Mouse (Mus musculus) 3134 (cell line): ENCODE data around the gene Sox6.
A peak's percentile ranks its signal among the peaks of the same experiment; 100 is the strongest.

Experiments used
- DNase-seq: peaks from one replicate; pipeline ENCODE4 v3.0.0-alpha.2; 2011; ENCODE audit warnings: low spot score; ENCODE audit not compliant: insufficient read length; ENCODE audit errors: extremely low read depth

Gene Sox6

DNA sequence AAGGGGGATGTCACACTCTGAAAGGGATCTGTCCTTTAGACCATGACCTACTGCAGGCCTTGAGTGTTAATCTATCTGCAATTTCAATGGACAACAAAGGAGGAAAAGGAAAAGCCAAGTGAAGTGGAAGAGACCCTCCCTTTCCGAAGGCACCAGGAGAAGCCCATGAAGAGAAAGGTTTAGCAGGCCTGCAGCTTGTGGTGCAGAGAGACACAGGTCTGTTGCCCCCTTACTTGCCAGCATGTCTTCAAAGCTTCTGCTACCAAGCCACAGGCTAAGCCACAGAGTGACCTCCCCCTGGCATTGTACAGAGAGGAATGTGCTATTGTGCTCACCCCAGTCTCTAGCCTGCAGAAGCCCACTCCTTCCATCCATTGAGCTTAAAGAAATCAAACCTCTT is 135.2 kb downstream of the Sox6 start:
- no peak for DNase-seq

DNA sequence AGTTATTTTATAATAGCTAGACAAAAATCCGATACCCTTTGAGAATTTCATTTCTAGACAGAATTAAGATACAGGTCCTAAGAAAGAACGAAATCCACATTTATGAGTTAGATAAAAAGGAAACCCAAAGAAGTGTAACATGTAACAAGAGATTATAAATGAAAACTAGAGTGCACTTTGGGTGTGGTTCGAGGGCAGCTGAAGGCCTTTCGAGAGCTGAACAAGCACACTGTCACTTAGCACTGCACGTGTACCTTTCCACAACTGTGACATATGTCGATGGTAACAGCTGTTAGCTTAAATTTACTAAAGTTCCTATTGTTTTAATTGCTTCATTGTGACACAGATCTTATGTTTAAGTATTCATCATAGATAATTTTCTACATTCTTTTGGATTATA is 142.8 kb downstream of the Sox6 start:
- DNase-seq: no peak

DNA sequence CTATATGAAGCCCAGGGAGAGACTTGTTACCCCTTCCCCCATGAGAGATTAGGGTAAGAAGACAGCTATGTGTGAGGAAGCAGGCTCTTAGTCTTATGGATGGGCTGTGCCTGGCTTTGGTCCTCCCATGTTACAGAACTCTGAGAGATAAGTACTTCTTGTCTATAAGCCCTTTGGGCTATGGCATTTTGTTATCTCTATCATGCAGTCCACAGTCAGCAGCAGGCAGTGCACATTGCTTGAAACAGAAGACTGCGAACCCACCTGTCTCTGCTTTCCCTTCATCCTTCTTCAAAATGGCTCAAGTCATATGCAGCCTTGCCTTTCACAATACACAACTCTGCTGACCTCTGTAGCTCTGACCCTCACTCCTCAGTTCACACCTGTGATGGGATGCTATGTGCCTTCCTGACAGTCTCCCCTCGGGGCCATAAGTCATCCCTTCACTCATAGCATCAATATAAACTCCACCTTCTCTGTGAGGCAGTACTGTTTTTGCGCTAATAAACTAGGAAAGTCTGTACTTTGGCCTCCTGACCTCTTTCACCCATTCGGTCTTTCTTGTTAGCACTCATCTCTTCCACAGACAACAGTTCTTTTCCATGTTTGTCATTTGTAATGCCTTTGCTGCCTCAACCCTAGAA is 143.4 kb downstream of the Sox6 start:
- DNase-seq: no peak

DNA sequence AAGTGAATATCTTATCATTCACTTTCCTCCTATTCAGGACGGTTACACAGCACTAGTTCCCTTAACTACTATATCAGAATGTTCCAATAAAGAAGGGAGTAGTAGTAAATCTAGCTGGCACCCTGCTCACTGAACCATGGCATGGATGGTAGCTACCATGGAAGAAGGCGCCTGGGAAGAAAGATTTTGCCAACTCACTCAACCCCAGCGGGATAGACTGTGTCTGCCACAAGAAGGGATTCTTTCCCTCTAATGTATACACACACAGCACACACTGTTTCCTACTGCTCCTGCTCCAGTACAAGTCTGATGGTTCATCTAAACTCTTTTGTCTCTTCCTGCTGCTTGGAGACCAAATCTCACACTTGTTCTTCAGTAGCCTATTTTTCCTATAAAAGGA is 147.1 kb downstream of the Sox6 start:
- no peak for DNase-seq

DNA sequence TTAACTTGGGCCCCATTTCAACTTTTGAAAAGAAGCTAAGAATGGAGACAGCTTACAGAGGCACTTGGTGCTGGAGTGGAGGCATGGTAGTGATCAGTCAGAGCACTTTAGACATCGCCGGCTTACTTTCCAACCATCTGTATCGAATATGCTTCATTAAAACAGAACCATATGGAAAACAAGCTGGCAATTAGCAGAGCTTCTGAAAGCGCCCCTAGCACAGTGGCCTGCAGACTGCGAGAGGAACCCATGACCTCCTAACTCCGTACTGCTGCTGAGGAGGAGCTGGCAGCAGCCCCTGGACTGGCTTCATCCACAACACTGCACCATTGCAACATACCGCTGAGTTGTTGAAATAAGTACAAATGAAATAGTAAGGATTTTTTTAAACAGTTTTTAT is 148.7 kb downstream of the Sox6 start:
- DNase-seq: no peak

DNA sequence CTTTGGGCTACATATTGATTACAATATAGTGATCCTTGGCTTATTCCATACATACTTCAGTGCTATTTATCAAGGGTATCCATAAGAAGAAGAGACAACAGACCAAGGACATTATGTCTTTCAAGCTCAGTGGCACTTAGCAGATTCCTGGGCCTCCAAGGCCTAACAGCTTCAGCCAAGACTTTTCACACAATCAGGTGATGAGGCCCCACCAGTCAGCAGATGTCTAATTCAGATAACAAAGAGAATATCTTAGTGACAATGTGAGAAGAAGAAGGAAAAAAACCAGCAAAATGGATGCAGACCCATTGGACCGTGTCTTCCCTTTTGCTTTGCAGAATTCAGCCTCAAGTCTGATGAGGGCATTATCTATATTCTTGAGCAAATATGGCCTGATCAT is 150.0 kb downstream of the Sox6 start:
- DNase-seq: no peak

DNA sequence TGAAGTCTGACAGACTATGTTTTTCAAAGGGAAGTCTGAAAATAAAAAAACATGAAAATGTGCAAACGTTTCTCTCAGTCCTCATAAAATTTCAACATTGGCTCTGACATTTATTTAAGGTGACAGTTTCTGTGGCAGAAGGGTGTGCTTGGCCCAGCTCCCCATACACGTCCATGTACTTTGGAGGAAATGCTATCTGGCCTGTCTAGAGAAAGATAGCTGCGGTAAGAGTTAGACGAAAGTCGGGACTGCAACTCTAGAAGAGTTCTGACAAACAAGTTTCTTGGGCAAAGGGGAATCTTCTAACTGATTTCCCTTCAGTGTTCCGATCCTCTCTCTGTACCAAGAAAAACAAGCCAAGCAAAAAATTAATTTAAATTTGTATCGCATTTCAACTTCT is 150.5 kb downstream of the Sox6 start:
- DNase-seq: no peak

DNA sequence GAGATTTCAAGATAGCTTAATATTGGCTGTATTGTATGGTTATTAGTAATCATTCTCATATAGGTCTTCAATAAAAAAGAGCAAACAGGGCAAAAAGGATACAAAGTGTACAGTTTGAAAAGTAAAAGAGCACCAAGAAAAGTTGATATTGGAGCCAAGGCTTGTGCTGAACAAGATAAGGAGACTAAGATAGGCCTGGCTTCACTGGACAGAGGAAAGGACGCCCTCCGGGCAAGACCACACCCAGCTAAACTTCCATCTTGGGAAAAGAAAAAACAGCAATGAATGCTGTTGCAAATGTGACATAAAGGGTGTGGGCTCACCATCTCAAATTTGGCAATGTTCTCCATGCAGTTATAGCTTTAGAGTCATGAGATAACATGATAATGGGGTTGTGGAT is 165.7 kb downstream of the Sox6 start:
- DNase-seq: no peak

DNA sequence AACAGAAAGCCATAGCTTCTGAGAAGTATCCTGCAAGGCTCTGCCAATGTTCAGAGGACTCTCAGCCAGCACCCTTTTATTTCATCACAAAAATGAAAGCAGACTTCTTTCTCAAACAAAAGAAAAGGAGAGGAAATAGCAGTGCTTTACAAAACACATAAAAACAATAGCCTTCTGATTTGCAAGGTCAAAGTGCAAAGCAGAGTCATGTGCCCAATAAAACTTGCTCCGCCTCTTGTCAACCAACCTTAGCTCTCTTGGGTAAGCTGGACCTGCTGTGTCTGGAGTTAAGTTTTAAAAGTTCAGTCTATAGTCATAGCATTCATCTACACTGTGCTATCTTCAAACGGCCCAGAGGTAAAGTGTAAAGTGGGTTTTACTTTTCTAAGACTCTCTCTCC is 170.1 kb downstream of the Sox6 start:
- no peak for DNase-seq

DNA sequence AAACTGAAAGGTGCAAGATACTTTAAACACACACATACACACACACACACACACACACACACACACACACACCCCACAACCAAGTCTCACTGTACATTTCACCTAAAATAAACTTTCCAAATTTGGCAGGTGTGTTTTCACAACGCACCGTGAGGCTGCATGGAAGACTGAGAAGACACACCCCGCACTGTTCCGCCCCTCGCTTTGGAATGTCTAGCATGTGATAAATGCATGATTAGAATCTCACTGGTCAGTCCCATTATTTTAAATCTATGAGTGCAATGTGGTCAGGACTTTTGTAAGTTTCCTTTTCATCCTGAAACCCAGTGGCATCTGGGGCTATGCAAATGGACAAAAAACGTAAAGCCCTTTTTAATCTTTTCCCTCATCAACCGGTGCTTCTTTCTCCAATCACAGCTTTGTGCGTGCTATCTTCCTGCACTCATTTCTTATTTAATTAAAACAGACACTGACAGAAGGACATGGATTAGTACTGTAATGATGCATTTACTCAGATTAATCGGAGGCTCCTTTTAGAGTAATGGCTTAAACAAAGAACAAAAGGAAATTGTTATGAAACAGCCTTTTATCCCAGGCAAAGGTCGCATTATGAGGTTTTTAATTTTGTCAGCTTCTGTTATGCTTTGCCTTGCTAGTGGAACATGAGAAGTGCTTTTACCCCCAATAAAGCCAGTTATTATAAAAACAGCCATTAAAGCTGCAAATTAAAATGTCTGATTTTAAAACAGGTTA is 170.9 kb downstream of the Sox6 start:
- no peak for DNase-seq

DNA sequence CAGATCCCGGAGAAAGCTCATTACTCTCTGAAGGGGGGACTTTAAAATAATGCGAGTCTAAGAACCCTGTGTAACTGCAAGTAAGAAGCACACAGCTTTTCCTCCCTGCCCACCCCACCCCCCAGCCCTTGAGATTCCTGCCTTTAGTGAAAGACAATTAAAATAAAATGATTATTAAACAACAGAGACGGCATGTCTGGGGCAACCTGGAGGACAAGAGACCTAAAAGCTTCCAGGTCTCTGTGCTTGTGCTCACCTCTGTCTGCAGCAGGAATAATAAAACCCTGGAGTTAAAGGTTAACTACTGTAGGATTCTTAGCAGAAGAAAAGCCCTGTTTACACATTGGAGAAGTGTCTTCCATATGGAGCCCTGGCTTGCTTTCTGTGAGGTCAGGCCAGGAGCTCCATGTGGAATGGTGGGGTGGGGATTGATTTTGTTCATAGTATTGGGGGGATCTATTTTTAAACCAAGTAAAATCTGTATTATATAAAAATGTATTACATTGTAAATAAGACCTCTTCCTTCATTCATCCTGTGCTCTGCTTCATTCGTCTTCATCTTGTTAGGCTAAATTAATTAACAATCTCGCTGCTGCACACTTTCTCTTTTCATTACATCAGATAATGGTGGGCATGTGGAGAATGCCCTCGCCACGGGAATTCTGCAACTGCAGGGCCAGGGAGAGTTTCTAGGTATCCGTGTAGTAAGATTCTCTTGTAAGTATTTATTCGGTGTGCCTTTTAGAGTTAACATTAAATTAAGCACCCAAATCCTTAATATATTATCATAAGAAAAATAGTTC is 171.7 kb downstream of the Sox6 start:
- DNase-seq: no peak

DNA sequence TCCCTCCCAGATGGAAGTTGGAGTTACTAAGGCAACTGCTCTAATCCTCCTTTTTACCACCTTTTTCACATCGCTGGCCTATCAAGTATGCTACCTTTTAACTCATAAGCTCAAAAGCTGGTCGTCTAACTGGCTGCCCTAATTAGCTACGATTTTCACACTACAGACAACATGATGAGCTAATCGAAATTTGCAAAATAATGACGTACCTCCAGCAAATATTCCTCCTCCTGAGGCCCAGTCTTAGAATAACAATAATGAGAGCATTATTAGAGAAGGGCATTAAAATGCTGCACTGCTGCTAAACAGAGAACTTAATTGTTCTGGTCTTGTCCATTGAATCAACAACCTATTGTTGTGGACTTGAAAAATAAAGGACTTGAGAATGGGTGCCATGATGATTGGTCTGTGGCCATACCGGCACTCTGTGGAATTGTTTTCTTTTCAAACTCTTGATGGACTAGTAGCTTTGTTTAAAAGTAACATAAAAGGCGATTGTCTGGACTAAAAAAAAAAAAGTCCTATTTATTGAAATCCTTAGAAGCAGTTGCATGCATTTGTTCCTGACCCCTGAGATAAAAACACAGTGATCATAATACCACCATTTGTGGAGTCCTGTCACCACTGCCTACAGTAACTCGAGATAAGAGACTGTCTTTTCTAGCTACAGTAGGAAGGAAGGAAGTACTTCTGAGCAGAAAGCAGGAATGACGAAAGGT is 172.5 kb downstream of the Sox6 start:
- no peak for DNase-seq

DNA sequence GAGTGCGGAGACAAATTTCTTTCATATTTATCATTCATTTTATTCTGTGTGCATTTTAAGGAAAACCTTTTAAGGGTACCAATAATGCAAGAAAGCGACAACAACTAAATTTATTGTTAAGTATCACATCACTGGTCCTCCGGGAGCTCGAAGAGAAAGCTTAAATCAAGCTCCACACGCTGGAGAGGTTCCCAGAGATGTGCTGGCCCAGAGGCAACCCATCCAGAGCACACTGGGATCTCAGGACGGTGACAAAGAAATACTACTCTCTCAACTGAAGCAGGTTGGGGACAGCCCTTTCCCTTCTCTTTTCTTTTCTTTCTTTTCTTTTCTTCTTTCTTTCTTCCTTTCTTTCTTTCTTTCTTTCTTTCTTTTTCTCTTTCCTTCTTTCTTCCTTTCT is 173.4 kb downstream of the Sox6 start:
- DNase-seq: no peak

DNA sequence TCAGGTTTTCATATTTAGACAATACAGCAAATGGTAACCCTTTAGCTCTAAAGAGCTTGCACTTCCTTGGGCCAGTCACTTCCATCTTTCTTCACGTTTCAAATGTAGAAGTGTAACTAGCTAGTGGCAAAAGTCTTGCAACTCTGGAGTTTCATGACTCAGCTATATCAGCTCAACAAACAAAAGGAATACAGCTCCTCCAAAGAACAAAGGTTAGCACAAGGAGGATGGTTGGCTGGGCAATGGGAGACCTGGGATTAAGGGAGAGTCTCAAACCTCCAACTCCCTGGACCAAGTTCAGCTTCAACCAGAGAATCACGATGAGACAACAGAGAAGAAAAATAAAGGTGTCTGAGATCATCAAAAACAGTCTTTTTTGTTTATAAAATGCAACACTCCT is 174.2 kb downstream of the Sox6 start:
- no peak for DNase-seq

DNA sequence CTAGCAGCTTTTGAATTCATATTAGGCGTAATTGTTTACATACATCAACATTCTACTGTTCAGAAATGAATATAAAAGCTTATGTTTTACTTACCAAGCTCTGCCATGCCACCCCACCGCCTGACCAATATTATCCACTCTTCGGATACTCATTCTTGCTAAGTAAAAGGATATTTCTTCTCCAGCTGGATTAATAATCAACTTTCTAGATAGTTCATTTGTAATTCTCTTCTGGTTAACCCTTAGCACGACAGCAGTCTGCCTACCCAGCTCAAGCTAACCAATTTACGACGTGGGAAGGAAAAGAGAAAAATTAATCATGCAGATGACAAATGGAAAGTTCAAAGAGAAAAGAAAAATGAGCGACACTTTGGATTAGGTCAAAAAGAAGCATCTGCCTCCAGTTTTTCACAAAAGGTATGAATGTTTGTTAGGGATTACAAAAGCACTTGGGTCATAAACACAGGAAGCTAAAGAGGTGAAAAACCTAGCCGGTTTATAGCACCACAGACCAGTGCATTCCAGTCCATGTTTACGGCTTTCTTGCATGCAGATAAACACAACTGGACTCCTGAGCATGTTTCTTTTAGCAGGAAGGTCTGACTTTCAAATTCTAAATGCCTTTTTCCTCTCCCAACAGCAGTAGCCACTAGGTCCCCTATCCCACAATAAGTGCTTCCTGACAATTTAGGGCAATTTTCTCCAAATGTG is 178.8 kb downstream of the Sox6 start:
- DNase-seq: no peak

DNA sequence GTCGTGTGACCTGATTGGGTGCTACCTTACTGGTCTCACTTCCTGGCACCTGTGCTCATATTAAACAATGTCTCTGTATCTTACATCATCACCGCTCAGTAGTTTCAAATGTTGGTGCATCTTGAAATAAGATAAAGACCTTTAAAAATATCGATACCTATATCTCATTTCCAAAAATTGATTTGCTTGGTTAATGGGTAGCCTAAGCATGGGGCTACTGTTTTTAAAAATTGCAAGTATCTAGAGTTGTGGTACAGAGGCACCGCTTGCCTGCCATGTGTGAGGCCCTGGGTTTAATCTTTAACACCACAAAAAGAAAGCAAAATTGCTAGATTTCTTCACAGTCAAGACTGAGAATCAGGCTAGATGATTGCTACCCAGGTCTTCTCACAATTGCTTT is 187.5 kb downstream of the Sox6 start:
- no peak for DNase-seq

DNA sequence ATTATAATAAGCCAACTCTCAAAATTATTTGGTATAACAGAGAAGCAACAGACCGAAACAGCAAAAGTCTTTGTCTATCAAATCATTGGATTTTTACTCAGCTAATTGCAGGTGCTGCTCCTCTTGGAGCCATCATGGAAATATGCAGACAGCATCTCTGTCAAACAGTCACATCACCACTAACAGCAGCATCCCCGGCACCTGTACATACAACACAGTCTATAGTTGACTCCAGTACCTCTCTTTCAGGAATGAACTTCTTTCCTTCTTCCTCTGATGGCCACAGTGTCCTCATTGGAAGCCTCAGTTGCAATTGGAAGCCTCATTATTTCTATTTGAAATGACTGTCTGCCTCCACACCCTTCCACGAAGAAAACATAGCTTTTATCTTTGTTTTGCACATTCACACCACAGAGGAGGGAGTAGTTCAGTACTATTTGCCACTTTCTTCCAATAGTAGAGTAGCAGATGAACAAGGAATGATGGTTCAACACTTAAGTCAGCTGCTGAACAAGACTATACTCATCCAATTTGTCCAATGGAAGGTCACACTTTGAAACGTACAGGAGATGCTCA is 192.7 kb downstream of the Sox6 start:
- no peak for DNase-seq

DNA sequence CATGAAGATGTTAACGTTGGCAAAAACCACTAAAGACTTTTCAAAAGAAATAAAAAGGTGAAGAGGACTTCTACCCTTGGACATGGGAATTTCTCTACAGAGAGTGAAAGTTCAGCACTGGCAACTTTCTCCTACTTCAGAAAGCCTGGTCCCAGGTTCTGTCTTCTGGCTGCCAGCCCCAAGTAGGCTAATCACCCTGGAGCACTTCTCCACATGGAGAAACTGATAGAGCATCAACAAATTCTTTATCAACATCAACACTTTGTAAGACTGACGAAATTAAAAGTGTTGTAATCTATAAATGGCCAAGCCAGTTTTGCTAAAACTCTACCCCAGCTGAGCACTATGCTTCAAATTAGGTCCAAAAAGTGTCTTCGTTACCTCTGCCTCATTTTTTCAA is 193.7 kb downstream of the Sox6 start:
- no peak for DNase-seq

DNA sequence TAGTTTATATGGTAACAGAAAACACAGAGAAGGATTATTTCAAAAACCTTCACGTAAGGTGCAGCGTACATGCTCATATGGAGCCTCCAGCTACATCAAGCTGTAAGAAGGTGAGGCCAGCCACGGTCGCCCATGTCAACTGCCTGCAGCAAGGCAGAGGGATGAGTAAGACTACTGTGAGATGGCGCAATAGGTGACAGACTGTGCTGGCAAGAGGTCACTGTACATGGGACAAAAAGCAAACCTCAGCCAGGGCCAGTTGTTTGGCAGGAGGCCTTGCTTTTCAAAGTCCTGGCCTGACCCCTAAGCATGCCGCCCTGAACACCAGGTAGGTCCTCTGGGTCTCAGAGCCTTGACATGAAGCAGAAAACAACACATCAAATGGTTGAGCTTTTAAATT is 194.2 kb downstream of the Sox6 start:
- DNase-seq: peak; percentile 11

DNA sequence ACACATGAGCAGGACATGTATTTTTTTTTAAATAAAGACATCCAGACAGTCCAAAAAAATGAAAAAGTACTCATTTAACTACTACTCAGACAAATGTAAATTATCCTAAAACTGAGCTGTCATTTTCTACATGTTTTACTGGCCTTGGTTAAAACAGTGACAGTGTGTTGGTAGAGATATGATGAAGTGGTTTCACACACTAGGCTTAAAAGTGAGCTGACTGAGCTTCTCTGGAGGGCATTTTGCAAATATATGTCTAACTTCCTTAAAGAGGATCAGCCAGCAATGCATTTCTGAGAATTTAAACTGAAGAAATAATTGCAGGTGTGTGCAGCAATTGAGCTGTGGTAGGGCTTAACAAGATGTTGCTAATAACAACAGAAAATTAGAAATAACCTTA is 196.3 kb downstream of the Sox6 start:
- no peak for DNase-seq
